Comparison of ENCODE assay signal across 9 mouse cellular contexts in the genomic region with DNA sequence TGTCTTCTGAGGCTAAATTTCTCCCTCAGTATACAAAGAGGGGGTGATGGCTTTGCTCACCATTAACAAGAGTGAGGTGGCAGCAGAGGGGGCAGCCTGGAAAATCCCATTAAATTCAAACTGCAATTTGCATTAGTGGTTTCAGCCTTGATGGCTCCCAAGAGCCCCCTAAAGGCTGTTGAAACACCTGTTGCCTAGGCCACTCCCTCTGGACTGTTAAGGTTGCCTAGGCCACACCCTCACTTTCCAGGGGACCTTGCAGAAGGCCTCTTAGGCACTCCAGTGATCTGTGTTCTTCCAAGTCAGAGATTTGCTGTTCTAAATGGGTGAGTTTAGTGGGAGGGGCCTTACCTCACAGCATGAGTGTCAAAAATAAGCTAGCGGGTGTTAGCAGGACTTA.
DNase-seq lines count a peak whose midpoint lies in the region; ATAC-seq lines count a peak whose summit lies in the region.
"Had no signal": no experiment of that assay in that cellular context is flagged by ENCODE, and none has a peak within 500 bp of the region (broad histone marks: within the 10 kb centered on the region; RNA-seq: fewer than 3 reads in every experiment).

No protein-coding gene starts in this region.

- H3K9me3 ChIP-seq in kidney, embryonic 14.5 days (ENCODE audit: control insufficient read depth, low read length), result no peaks in the 10 kb centered on the region
- H3K9me3 ChIP-seq in hindbrain, embryonic 15.5 days, result no peaks in the 10 kb centered on the region
- no peaks in the 10 kb centered on the region for H3K9me3 ChIP-seq in midbrain, embryonic 12.5 days

- no peak overlapping the region for H3K4me3 ChIP-seq in kidney, embryonic 14.5 days (ENCODE audit: low read length)
- H3K4me3 ChIP-seq in hindbrain, embryonic 15.5 days, result no peak overlapping the region
- no peak overlapping the region for H3K4me3 ChIP-seq in midbrain, embryonic 12.5 days

- no peaks in the 10 kb centered on the region for H3K27me3 ChIP-seq in kidney, embryonic 14.5 days (ENCODE audit: control insufficient read depth, insufficient read depth, low read length)
- H3K27me3 ChIP-seq in hindbrain, embryonic 15.5 days, result no peaks in the 10 kb centered on the region
- H3K27me3 ChIP-seq in midbrain, embryonic 12.5 days, result no peaks in the 10 kb centered on the region

- 87% methylated on average over 1 of the region's 1 CpGs for WGBS in kidney, embryonic 14.5 days
- WGBS in hindbrain, embryonic 15.5 days, result 82% methylated on average over 1 of the region's 1 CpGs
- 52% methylated on average over 1 of the region's 1 CpGs for WGBS in midbrain, embryonic 12.5 days

- no peaks in the 10 kb centered on the region for H3K36me3 ChIP-seq in kidney, embryonic 14.5 days (ENCODE audit: control insufficient read depth, insufficient read depth, low read length)
- no peaks in the 10 kb centered on the region for H3K36me3 ChIP-seq in hindbrain, embryonic 15.5 days
- H3K36me3 ChIP-seq in midbrain, embryonic 12.5 days, result no peaks in the 10 kb centered on the region

- peaks cover 38% of the 10 kb centered on the region for H3K4me1 ChIP-seq in kidney, embryonic 14.5 days (ENCODE audit: control insufficient read depth, insufficient read depth, low read length)
- H3K4me1 ChIP-seq in hindbrain, embryonic 15.5 days (replicated peaks), result peaks cover 76% of the 10 kb centered on the region
- H3K4me1 ChIP-seq in midbrain, embryonic 12.5 days, result peaks cover 84% of the 10 kb centered on the region

- no peak overlapping the region for H3K4me2 ChIP-seq in kidney, embryonic 14.5 days (replicated peaks; ENCODE audit: low read depth, low read length)
- H3K4me2 ChIP-seq in hindbrain, embryonic 15.5 days, result no peak overlapping the region
- H3K4me2 ChIP-seq in midbrain, embryonic 12.5 days (replicated peaks), result peak overlapping the region; percentile 15; the same call in 1 of the 2 replicates

- no peak overlapping the region for H3K9ac ChIP-seq in kidney, embryonic 14.5 days (ENCODE audit: low read depth, low read length)
- no peak overlapping the region for H3K9ac ChIP-seq in hindbrain, embryonic 15.5 days
- H3K9ac ChIP-seq in midbrain, embryonic 12.5 days (replicated peaks), result no peak overlapping the region

- ATAC-seq in kidney, embryonic 14.5 days (ENCODE audit: low FRiP score, low TSS enrichment), result 0 out of 2 replicates have a peak, but pooled peaks have one; percentile 48
- ATAC-seq in hindbrain, embryonic 15.5 days (ENCODE audit: low FRiP score, low read depth), result no peak
- no peak for ATAC-seq in midbrain, embryonic 12.5 days (ENCODE audit: low FRiP score, low read depth)

- DNase-seq in kidney, postnatal 10 days, result no peak
- DNase-seq in WW6 (ENCODE audit: low read depth, low spot score), result peak; percentile 52
- no peak for DNase-seq in layer of hippocampus, postnatal 10 days (ENCODE audit: low spot score in 2 of 2)
- DNase-seq in layer of hippocampus, postnatal 25 days (ENCODE audit: extremely low spot score in 1 of 2, low spot score in 1 of 2), result no peak
- DNase-seq in T-cell, adult 2 months (ENCODE audit: low spot score), result no peak
- DNase-seq: cerebellum, adult 11 months had no signal

- peak overlapping the region; percentile 56 for H3K27ac ChIP-seq in kidney, embryonic 14.5 days (ENCODE audit: low read depth, low read length)
- peak overlapping the region; percentile 62 for H3K27ac ChIP-seq in hindbrain, embryonic 15.5 days (replicated peaks)
- peak overlapping the region; percentile 95 for H3K27ac ChIP-seq in midbrain, embryonic 12.5 days (replicated peaks)
